Mouse (Mus musculus): ENCODE data around the gene Izumo4.

GRCm38 (mm10) chr10:80693401-80694045 lies 8.5 kb upstream of the Izumo4 start:
- TF ChIP-seq POLR2A (IDR thresholded peaks at IDR 0.05; ENCODE audit: borderline replicate concordance, low read depth, low read length) (no peak), CTCF (IDR thresholded peaks at IDR 0.05; ENCODE audit: low read depth, low read length) (no peak)

Measured in bone marrow macrophage, adult 2 months (primary cell).